Mouse (Mus musculus): Measurements from ENCODE around the gene Olfr809. TPM values are rescaled to one million over a fixed set of nuclear protein-coding genes. Genes with fewer than 3 reads are reported as not detected.

Gene Olfr809
- total RNA-seq (2022), result not detected

GRCm38 (mm10) chr10:129774338-129774737, at the start of gene Olfr809:
TSS of gene Olfr809 (plus strand) at chr10:129774638.
- DNase-seq (ENCODE audit: low spot score in 2 of 2), result no peak

GRCm38 (mm10) chr10:129729275-129729674, 45.2 kb upstream of the Olfr809 start, which contains the start of gene Olfr805:
TSS of gene Olfr805 (minus strand) at chr10:129729375.
- no peak for DNase-seq (ENCODE audit: low spot score in 2 of 2)

GRCm38 (mm10) chr10:129741821-129742220, 32.6 kb upstream of the Olfr809 start, which contains the start of gene Olfr806:
TSS of gene Olfr806 (minus strand) at chr10:129741921.
- no peak for DNase-seq (ENCODE audit: low spot score in 2 of 2)

- DNase-seq (ENCODE audit: low spot score in 2 of 2), result no peak
Observed at GRCm38 (mm10) chr10:129757693-129758092, 16.7 kb upstream of the Olfr809 start, which contains the start of gene Olfr807. TSS of gene Olfr807 (minus strand) at chr10:129757793.

GRCm38 (mm10) chr10:129765182-129765581, 9.3 kb upstream of the Olfr809 start, which contains the start of gene Olfr808:
TSS of gene Olfr808 (plus strand) at chr10:129765482.
- DNase-seq (ENCODE audit: low spot score in 2 of 2), result no peak

- DNase-seq (ENCODE audit: low spot score in 2 of 2), result no peak
Observed at GRCm38 (mm10) chr10:129778123-129778522, 3.7 kb downstream of the Olfr809 start.

GRCm38 (mm10) chr10:129794817-129795216, 20.4 kb downstream of the Olfr809 start, which contains the start of gene Olfr810:
TSS of gene Olfr810 (minus strand) at chr10:129794917.
- DNase-seq (ENCODE audit: low spot score in 2 of 2), result no peak

GRCm38 (mm10) chr10:129804296-129804695, 29.9 kb downstream of the Olfr809 start, which contains the start of gene Olfr811:
TSS of gene Olfr811 (minus strand) at chr10:129804396.
- no peak for DNase-seq (ENCODE audit: low spot score in 2 of 2)

Small RNAs within 50 kb of the gene (microRNA-seq; reads per million reads assigned to microRNA genes)
- 0 reads per million in 2 experiments for gene Gm24485

Other genes starting within 250 kb of the Olfr809 start
- not detected for gene Olfr792, start 235.5 kb upstream of the Olfr809 start, total RNA-seq (2022)
- gene Olfr794, start 207.0 kb upstream of the Olfr809 start, total RNA-seq (2022), result not detected
- gene Olfr796, start 162.1 kb upstream of the Olfr809 start, total RNA-seq (2022), result not detected
- gene Olfr798, start 146.7 kb upstream of the Olfr809 start, total RNA-seq (2022), result not detected
- gene Olfr799, start 137.2 kb upstream of the Olfr809 start, total RNA-seq (2022), result not detected
- not detected for gene Olfr800, start 116.9 kb upstream of the Olfr809 start, total RNA-seq (2022)
- not detected for gene Olfr801, start 100.8 kb upstream of the Olfr809 start, total RNA-seq (2022)
- under 1 TPM in 1 of 4 experiments, not detected in 3; 0.11 TPM for gene Olfr802, start 86.5 kb upstream of the Olfr809 start, total RNA-seq (2022)
- gene Olfr803, start 80.4 kb upstream of the Olfr809 start, total RNA-seq (2022), result not detected
- gene Olfr804, start 71.4 kb upstream of the Olfr809 start, total RNA-seq (2022), result not detected
- gene Olfr805, start 45.3 kb upstream of the Olfr809 start, total RNA-seq (2022), result not detected
- gene Olfr806, start 32.7 kb upstream of the Olfr809 start, total RNA-seq (2022), result not detected
- not detected for gene Olfr807, start 16.8 kb upstream of the Olfr809 start, total RNA-seq (2022)
- gene Olfr808, start 9.2 kb upstream of the Olfr809 start, total RNA-seq (2022), result not detected
- gene Olfr810, start 20.3 kb downstream of the Olfr809 start, total RNA-seq (2022), result not detected
- not detected for gene Olfr811, start 29.8 kb downstream of the Olfr809 start, total RNA-seq (2022)
- not detected for gene Olfr812, start 71.5 kb downstream of the Olfr809 start, total RNA-seq (2022)
- gene Olfr813, start 80.7 kb downstream of the Olfr809 start, total RNA-seq (2022), result not detected
- not detected for gene Olfr814, start 105.2 kb downstream of the Olfr809 start, total RNA-seq (2022)
- gene Olfr815, start 131.2 kb downstream of the Olfr809 start, total RNA-seq (2022), result not detected
- not detected for gene Olfr816, start 141.0 kb downstream of the Olfr809 start, total RNA-seq (2022)
- not detected for gene Olfr818, start 174.5 kb downstream of the Olfr809 start, total RNA-seq (2022)
- not detected for gene Olfr819, start 192.6 kb downstream of the Olfr809 start, total RNA-seq (2022)
- gene Olfr247, start 201.5 kb downstream of the Olfr809 start, total RNA-seq (2022), result not detected
- not detected for gene Gm10310, start 210.4 kb downstream of the Olfr809 start, total RNA-seq (2022)
- not detected for gene Olfr820, start 238.0 kb downstream of the Olfr809 start, total RNA-seq (2022)

Data from left cerebral cortex, adult 8-10 months (tissue).